Comparison of ENCODE assay signal across 22 mouse cellular contexts in genomic region chr19:24418030-24418429, GRCm38 (mm10). TPM values are rescaled to one million over a fixed set of nuclear protein-coding genes. Genes with fewer than 3 reads are reported as not detected.
DNase-seq lines count a peak whose midpoint lies in the region; TF ChIP-seq lines count a peak whose summit lies in the region.
"Had no signal": no experiment of that assay in that cellular context is flagged by ENCODE, and none has a peak within 500 bp of the region (broad histone marks: within the 10 kb centered on the region; RNA-seq: fewer than 3 reads in every experiment).

No protein-coding gene starts in this region.

- no peak for TF ChIP-seq CTCF in layer of hippocampus, adult 2 months (conservative IDR thresholded peaks at IDR 0.05)
- TF ChIP-seq CTCF in CH12.LX (conservative IDR thresholded peaks at IDR 0.05 in 1 of 2, IDR thresholded peaks at IDR 0.05 in 1 of 2; ENCODE audit: low read depth in 2 of 2, low read length in 2 of 2), result no peak

- no peak; the same call in 1 of the 2 replicates for TF ChIP-seq EP300 in CH12.LX (IDR thresholded peaks at IDR 0.05; ENCODE audit: low read length)

- peaks cover 23 to 42% of the 10 kb centered on the region in 2 experiments for H3K4me1 ChIP-seq in CH12.LX (ENCODE audit: control insufficient read depth in 1 of 2, insufficient read depth in 2 of 2)
- H3K4me1 ChIP-seq: embryonic facial prominence, embryonic 13.5 days; embryonic facial prominence, embryonic 15.5 days; forebrain, embryonic 12.5 days had no signal

- TF ChIP-seq RAD21 in CH12.LX (IDR thresholded peaks at IDR 0.05; ENCODE audit: low read depth, low read length), result no peak

- no peaks in the 10 kb centered on the region for H3K79me2 ChIP-seq in CH12.LX (replicated peaks; ENCODE audit: control insufficient read depth, extremely low read depth, insufficient read depth, poor library complexity, severe bottlenecking)

- H3K9me3 ChIP-seq in CH12.LX (replicated peaks; ENCODE audit: low read length), result peaks cover 3% of the 10 kb centered on the region
- H3K9me3 ChIP-seq: embryonic facial prominence, embryonic 13.5 days; embryonic facial prominence, embryonic 15.5 days; forebrain, embryonic 10.5 days; forebrain, embryonic 12.5 days; G1E had no signal

- no peaks in the 10 kb centered on the region for H3K27me3 ChIP-seq in CH12.LX (replicated peaks)
- no peaks in the 10 kb centered on the region for H3K27me3 ChIP-seq in splenic B cell, adult 2 months (ENCODE audit: control insufficient read depth, insufficient read depth, low read length, poor library complexity, severe bottlenecking)
- H3K27me3 ChIP-seq: embryonic facial prominence, embryonic 13.5 days; embryonic facial prominence, embryonic 15.5 days; forebrain, embryonic 12.5 days had no signal

- no peak overlapping the region for H3K4me3 ChIP-seq in layer of hippocampus, adult 2 months
- no peak overlapping the region for H3K4me3 ChIP-seq in CH12.LX (replicated peaks in 1 of 3; ENCODE audit: low read depth in 2 of 3, low read length in 2 of 3, poor library complexity in 1 of 3)
- H3K4me3 ChIP-seq: embryonic facial prominence, embryonic 13.5 days; embryonic facial prominence, embryonic 15.5 days; erythroblast, embryonic 14.5 days; forebrain, embryonic 10.5 days; forebrain, embryonic 12.5 days had no signal

- no peak for TF ChIP-seq POLR2A in CH12.LX (IDR thresholded peaks at IDR 0.05; ENCODE audit: low read depth, low read length)

- in situ Hi-C loops in CH12.LX (cut with MboI; ENCODE audit: low pct_ligation_motif_present, low pct_unique_long_range_greater_than_20kb, low sequenced_read_pairs), result loop anchor here (25.0 kb wide), 1 partner anchor 106 kb away; no protein-coding TSS in a partner anchor

- no peak overlapping the region for H3K9ac ChIP-seq in CH12.LX (ENCODE audit: insufficient read depth, low read depth)
- H3K9ac ChIP-seq: embryonic facial prominence, embryonic 13.5 days; embryonic facial prominence, embryonic 15.5 days; forebrain, embryonic 12.5 days had no signal

- H3K27ac ChIP-seq in layer of hippocampus, adult 2 months, result peak overlapping the region; percentile 77
- no peak overlapping the region for H3K27ac ChIP-seq in CH12.LX (ENCODE audit: insufficient read depth, low read depth)
- H3K27ac ChIP-seq: embryonic facial prominence, embryonic 13.5 days; embryonic facial prominence, embryonic 15.5 days; forebrain, embryonic 10.5 days; forebrain, embryonic 12.5 days had no signal

- dilution Hi-C loops in CH12.LX (cut with MboI; ENCODE audit: extremely low pct_ligation_motif_present, extremely low pct_unique_long_range_greater_than_20kb, low sequenced_read_pairs), result no loop called here

- H3K4me2 ChIP-seq in CH12.LX (ENCODE audit: insufficient read depth, low read depth, poor library complexity, severe bottlenecking), result no peak overlapping the region
- H3K4me2 ChIP-seq: embryonic facial prominence, embryonic 13.5 days; embryonic facial prominence, embryonic 15.5 days; forebrain, embryonic 12.5 days had no signal

- no peak for DNase-seq in layer of hippocampus, adult 2 months (ENCODE audit: low spot score in 2 of 2)
- no peak for DNase-seq in layer of hippocampus, adult 11-12 months (ENCODE audit: low spot score)
- no peak for DNase-seq in CH12.LX (ENCODE audit: extremely low read depth)
- peak; percentile 13 for DNase-seq in brain, adult 2 months (ENCODE audit: low read depth, low spot score)
- DNase-seq in splenic B cell, adult 2 months (ENCODE audit: low read depth, low spot score), result peak; percentile 50
- no peak for DNase-seq in retina, postnatal 1 day
- no peak for DNase-seq in gastrocnemius, postnatal 4 days (ENCODE audit: low spot score in 2 of 2)
- DNase-seq: adrenal gland, adult 8-10 months; adrenal gland, postnatal 14 days; adrenal gland, postnatal 36 days; cerebellum, adult 11-12 months; cerebellum, adult 2 months; cerebellum, adult 9-10 months; cerebellum, postnatal 14 days; cerebellum, postnatal 36 days; embryo, embryonic 11 days had no signal

- no peaks in the 10 kb centered on the region for H3K36me3 ChIP-seq in CH12.LX (replicated peaks in 1 of 2; ENCODE audit: control insufficient read depth in 1 of 2, insufficient read depth in 1 of 2, low read length in 1 of 2)
- H3K36me3 ChIP-seq in splenic B cell, adult 2 months (ENCODE audit: control insufficient read depth, insufficient read depth, low read length, poor library complexity, severe bottlenecking), result no peaks in the 10 kb centered on the region
- H3K36me3 ChIP-seq: embryonic facial prominence, embryonic 13.5 days; embryonic facial prominence, embryonic 15.5 days; forebrain, embryonic 10.5 days; forebrain, embryonic 12.5 days had no signal

TF ChIP-seq in CH12.LX, 34 proteins besides CTCF, POLR2A, EP300 and RAD21:
- peak; percentile 52; the same call in 1 of the 2 replicates for TF ChIP-seq ETS1 (conservative IDR thresholded peaks at IDR 0.05; ENCODE audit: low read depth, low read length)
- TF ChIP-seq PAX5 (IDR thresholded peaks at IDR 0.05; ENCODE audit: low read length), result no peak
- TF ChIP-seq JUN (IDR thresholded peaks at IDR 0.05; ENCODE audit: insufficient read depth, low read depth, low read length), result peak; percentile 31; the same call in 1 of the 2 replicates
- TF ChIP-seq MEF2A (IDR thresholded peaks at IDR 0.05; ENCODE audit: borderline replicate concordance, low read depth, low read length), result peak; percentile 63; the same call in 1 of the 2 replicates
- TF ChIP-seq CHD2 (IDR thresholded peaks at IDR 0.05; ENCODE audit: low read length), result no peak
- TF ChIP-seq TCF12 (IDR thresholded peaks at IDR 0.05; ENCODE audit: low read depth, low read length), result no peak
- TF ChIP-seq BHLHE40 (IDR thresholded peaks at IDR 0.05; ENCODE audit: low read depth, low read length), result peak; percentile 71

RNA-seq across cellular contexts. Expression of gene Fam122a, which starts 59.1 kb away (rescaled TPM):
- 10 to 100 TPM; 33.9 to 34.6 TPM for total RNA-seq in layer of hippocampus, adult 2 months (2021)
- 4.1 and 4.5 TPM in 2 replicates for total RNA-seq in CH12.LX (2012; rRNA removed)
- 2.6 and 3.2 TPM in 2 replicates for total RNA-seq in CH12.LX (2014; rRNA removed)
- polyA plus RNA-seq in CH12.LX (2012; ENCODE audit: insufficient read length, low read depth), result 29.2 and 34.6 TPM in 2 replicates
- 10 to 100 TPM; 28.9 to 34.9 TPM for total RNA-seq in gastrocnemius, postnatal 4 days (2021)

Comparison
In these comparisons a context has a peak if more than half of its experiments do, and no peak if none do; other contexts are left out.
1. DNase-seq: peak in brain, adult 2 months (single experiment) and splenic B cell, adult 2 months (single experiment); none in layer of hippocampus, adult 2 months (0 of 2), layer of hippocampus, adult 11-12 months (single experiment), CH12.LX (single experiment), retina, postnatal 1 day (single experiment) and gastrocnemius, postnatal 4 days (0 of 2).
2. RNA of gene Fam122a, which starts 59.1 kb away (total RNA-seq): 28.9 to 34.9 TPM in gastrocnemius, postnatal 4 days and 33.9 to 34.6 TPM in layer of hippocampus, adult 2 months; 2.6 to 4.5 TPM in CH12.LX; every median in the first group is over 4 times any median in the second.